Mouse (Mus musculus) stomach, embryonic 15.5 days (tissue): Measurements from ENCODE around the gene Exoc2. TPM values are rescaled to one million over a fixed set of nuclear protein-coding genes. Genes with fewer than 3 reads are reported as not detected.

Source experiments
- ATAC-seq: fragments of 200-750 bp; cut with Nextera tagmentation; 2 replicates; pipeline ENCODE4 v1.8.0; 2017; ENCODE audit warnings: low read depth, moderate number of reproducible peaks, moderate TSS enrichment; ENCODE audit not compliant: insufficient read depth, low FRiP score
- H3K27ac ChIP-seq: fragments of 300-500 bp; sonication (generic); 2 replicates; pipeline ENCODE4 v1.5.1; 2015; ENCODE audit warnings: mild to moderate bottlenecking, inconsistent platforms
- H3K27me3 ChIP-seq: fragments of 300-500 bp; sonication (generic); replicated peaks from 2 replicates; pipeline ENCODE4 v1.6.1; 2015; ENCODE audit warnings: inconsistent platforms
- H3K36me3 ChIP-seq: fragments of 300-500 bp; sonication (generic); 2 replicates; pipeline ENCODE4 v1.6.1; 2015; ENCODE audit warnings: inconsistent platforms
- H3K4me1 ChIP-seq: fragments of 300-500 bp; sonication (generic); 2 replicates; pipeline ENCODE4 v1.6.1; 2015; ENCODE audit warnings: inconsistent platforms
- H3K4me2 ChIP-seq: fragments of 300-500 bp; sonication (generic); 2 replicates; pipeline ENCODE4 v1.6.1; 2015; ENCODE audit warnings: mild to moderate bottlenecking, inconsistent platforms
- H3K4me3 ChIP-seq: fragments of 300-500 bp; sonication (generic); replicated peaks from 2 replicates; pipeline ENCODE4 v1.5.1; 2015; ENCODE audit warnings: inconsistent platforms
- H3K9ac ChIP-seq: fragments of 300-500 bp; sonication (generic); 2 replicates; pipeline ENCODE4 v1.6.1; 2015; ENCODE audit warnings: inconsistent platforms
- H3K9me3 ChIP-seq: fragments of 300-500 bp; sonication (generic); 2 replicates; pipeline ENCODE4 v1.6.1; 2016; ENCODE audit warnings: inconsistent platforms
- WGBS: fragments of 180-500 bp; shearing (Covaris S2); methylation state at CpG from one replicate; pipeline ENCODE4 v1.1.7; 2015; 5-methylcytosine and 5-hydroxymethylcytosine counted together
- polyA plus RNA-seq: library from polyadenylated mRNA; unstranded; fragments of >200 nt; fragmentation: Nextera tagmentation; extraction: Ambion mirVana; gene quantifications from 2 replicates; pipeline ENCODE4 v1.2.1, GENCODE M21; 2015

Exoc2 gene
- polyA plus RNA-seq, 1 experiment from 2014 or later = 26.6 TPM

DNA sequence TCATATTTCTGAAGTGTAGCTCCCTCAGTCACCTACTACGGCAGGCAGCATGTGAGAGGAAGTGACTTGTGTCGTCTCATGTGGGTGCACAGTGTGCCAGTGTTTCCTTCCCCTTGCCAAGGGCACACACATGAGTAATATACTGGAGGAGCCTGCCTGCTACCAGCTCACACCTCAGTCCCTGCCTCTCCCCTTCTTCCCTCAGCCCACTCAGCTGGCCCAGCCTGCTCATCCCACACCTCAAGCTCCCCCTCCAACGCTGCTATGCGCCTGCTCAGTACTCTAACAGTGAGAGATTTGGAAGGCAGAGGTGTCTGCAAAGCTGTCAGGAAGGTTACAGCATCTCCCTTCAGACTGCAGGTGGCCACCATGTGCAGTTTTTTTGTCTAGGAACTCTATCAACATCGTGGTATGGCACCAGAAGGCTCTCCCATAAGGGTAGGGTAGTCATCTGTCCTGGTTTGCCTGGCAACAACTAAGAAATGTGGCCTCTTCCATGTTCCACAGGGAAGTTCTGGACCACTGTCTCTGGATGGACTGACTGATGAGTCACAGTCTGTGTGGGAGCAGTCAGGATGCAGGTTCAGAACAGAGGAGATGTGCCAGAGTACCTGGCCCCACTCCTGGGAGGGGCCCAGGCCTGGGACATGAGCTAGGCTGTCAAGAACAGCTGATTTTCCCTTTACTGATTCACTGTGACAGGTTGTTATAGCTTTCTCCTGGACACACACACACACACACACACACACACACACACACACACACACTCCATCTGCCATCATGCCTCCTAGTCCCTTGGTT, 187.5 kb downstream of the Exoc2 start:
- Histone ChIP-seq H3K27me3 (no peaks in the 10 kb centered on the region), H3K9me3 (no peaks in the 10 kb centered on the region), H3K4me3 (no peak overlapping the region), H3K4me2 (no peak overlapping the region), H3K4me1 (no peaks in the 10 kb centered on the region), H3K36me3 (no peaks in the 10 kb centered on the region), H3K27ac (no peak overlapping the region), H3K9ac (no peak overlapping the region)
- no peak for ATAC-seq
- 75% methylated on average over 5 of the region's 5 CpGs for WGBS

DNA sequence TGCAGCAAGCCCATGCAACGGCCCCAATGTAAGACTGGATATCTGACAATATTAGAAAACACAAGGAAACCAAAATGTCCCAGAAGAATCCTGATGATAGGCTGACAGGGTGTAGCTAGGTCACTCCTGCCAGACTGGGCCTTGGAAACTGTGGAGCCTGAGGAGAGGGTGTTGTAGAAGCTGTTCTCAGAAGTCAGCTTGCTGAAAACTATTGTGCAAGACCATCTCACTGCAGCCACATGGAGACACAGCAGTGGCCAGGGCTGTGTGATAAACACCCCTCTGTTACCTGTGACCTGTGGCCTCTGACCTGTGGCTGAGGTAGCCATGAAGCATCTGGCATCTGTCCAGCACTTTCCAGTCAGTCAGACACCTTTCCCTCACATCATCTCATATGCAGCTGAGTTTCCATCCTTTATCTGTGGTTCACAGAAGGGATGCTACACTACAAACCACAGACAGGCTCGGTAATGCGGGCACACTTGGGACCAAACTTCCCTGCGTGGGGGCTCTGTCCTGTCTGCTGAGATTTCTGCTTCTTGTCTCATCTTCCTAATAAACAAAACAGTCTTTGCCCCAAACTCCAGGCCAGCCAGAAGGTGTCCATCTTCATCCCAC, 188.4 kb downstream of the Exoc2 start:
- Histone ChIP-seq H3K4me1 (no peaks in the 10 kb centered on the region), H3K9ac (no peak overlapping the region), H3K4me3 (no peak overlapping the region), H3K27me3 (no peaks in the 10 kb centered on the region), H3K27ac (no peak overlapping the region), H3K9me3 (no peaks in the 10 kb centered on the region), H3K4me2 (no peak overlapping the region), H3K36me3 (no peaks in the 10 kb centered on the region)
- 81% methylated on average over 4 of the region's 4 CpGs for WGBS
- ATAC-seq = no peak

DNA sequence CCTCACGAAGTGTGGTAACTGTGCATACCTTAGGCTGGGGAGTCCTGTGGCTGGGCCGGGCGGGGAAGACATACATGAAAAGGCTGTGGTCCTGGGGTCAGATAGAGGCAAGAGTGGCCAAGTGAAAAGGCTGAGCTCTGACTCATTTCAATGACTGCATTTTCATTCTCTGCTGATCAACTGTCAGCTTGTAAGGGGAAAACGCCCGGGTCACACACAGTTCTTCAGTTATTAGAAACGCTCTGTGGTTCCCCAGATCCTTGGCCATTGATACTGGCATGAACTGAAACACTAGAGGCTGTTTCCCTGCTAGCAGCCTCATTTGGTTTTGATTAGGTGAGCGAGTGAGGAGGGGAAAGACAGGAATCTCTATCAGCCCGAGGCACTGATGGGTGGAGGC, 191.5 kb downstream of the Exoc2 start:
- H3K36me3 ChIP-seq = no peaks in the 10 kb centered on the region
- 42% methylated on average over 8 of the region's 8 CpGs for WGBS

DNA sequence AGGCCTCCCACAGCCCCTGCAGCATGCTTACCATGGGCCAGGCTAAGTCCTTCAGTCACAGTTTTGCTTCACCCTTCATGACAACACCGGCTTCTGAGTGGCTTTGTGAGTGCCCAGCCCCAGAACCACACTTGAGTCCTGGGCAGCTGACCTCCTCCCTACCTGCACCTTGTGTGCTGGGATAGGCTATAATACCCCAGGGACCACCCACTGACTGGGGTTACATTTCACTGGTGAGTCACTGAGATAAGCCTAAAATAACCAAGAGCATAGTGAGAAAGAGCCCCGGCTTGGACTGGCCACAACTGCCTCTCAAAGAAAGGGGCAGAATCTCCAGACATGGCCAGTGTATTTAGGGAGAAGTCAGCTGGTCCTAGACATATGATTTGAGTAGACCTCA, 192.0 kb downstream of the Exoc2 start:
- Histone ChIP-seq H3K27ac (no peak overlapping the region), H3K4me3 (no peak overlapping the region), H3K4me1 (no peaks in the 10 kb centered on the region), H3K9ac (no peak overlapping the region), H3K9me3 (no peaks in the 10 kb centered on the region), H3K36me3 (no peaks in the 10 kb centered on the region), H3K4me2 (no peak overlapping the region), H3K27me3 (no peaks in the 10 kb centered on the region)
- ATAC-seq = peak; percentile 68
- 35% methylated on average over 2 of the region's 2 CpGs for WGBS

More for the DNA sequence above, 191.5 kb downstream of the Exoc2 start:
- no peaks in the 10 kb centered on the region for H3K4me1 ChIP-seq
- H3K4me2 ChIP-seq = no peak overlapping the region
- ATAC-seq = no peak
- H3K9ac ChIP-seq = no peak overlapping the region
- no peaks in the 10 kb centered on the region for H3K27me3 ChIP-seq
- no peak overlapping the region for H3K27ac ChIP-seq
- H3K4me3 ChIP-seq = no peak overlapping the region
- H3K9me3 ChIP-seq = no peaks in the 10 kb centered on the region

DNA sequence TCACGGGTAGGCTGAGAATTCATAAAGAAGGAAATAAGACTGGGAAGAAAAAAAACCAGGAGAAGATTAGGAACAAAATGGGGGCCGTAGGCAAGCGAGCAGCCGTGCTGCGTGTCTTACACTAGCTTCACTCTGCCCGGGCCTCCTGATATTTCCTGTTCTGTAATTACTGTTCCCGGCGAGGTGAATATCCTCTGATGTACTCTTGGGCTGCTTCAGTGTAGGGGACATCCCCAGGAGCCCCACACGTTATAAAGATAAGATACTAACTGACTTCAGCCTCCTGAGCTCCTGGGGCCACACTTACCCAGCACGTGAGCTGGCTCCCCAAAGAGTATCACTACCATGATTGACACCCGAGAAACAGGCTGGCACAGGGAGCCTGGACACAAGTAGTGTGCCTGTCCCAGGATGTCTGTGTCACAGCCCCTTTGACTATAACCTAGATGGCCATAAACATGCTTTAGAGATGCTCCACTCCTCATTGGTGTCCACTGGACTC, 196.2 kb downstream of the Exoc2 start:
- no peak for ATAC-seq
- H3K27me3 ChIP-seq = no peaks in the 10 kb centered on the region
- 67% methylated on average over 11 of the region's 11 CpGs for WGBS

DNA sequence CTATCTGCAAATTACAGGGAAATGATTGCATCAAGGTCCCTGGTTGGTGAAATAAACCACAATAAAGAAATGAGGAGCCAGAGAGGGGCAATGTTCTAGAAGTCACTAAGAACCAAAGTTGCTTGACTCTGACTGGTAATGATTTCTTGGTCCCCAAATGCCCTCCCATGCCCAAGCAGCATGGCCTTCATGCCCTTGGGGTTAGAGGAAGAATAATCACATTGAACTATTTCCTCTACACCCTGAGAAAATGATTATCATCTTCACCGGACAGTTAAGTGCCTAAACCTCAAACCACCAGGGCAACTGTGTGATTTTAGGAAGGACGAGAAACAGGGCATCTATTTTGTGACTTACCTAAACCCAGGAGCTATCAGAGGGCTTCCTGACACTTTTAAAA, 197.9 kb downstream of the Exoc2 start:
- no peak for ATAC-seq
- H3K4me2 ChIP-seq = no peak overlapping the region
- H3K27me3 ChIP-seq = no peaks in the 10 kb centered on the region
- no peaks in the 10 kb centered on the region for H3K4me1 ChIP-seq
- H3K4me3 ChIP-seq = no peak overlapping the region
- 68% methylated on average over 2 of the region's 2 CpGs for WGBS
- H3K9ac ChIP-seq = no peak overlapping the region
- H3K36me3 ChIP-seq = no peaks in the 10 kb centered on the region
- no peaks in the 10 kb centered on the region for H3K9me3 ChIP-seq
- no peak overlapping the region for H3K27ac ChIP-seq

More for the DNA sequence above, 196.2 kb downstream of the Exoc2 start:
- no peak overlapping the region for H3K4me3 ChIP-seq
- H3K36me3 ChIP-seq = no peaks in the 10 kb centered on the region
- no peak overlapping the region for H3K4me2 ChIP-seq
- no peaks in the 10 kb centered on the region for H3K9me3 ChIP-seq
- H3K9ac ChIP-seq = no peak overlapping the region
- H3K4me1 ChIP-seq = no peaks in the 10 kb centered on the region
- H3K27ac ChIP-seq = no peak overlapping the region

DNA sequence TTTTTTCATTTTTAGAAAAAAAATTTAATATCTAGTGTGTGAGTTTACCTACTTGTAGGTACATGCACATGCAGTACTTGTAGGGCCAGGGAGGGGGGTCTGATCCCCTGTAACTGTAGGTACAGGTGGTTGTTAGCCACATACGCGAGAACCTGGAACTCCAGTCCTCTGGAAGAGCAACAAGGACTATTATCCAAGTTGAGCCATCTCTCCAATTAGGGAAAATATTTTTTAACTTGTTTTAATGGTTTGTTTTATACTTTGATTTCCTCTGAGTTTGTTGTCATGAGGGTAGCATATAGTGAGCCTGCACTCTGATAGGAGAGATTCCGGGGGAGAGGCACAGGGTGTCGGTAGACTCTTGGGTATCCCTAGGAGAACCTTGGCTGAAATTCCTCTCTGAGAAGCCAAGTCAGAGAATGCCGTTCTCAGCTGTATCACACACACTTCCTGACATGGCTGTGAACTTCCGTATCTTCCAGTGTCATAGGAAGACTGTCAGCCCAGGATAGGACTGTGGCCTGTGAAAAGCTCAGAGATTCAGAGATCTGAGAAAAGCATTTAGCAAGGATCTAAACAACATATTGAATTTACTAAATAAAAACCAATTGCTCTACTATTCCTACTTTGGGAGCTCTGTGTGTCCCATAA, 206.3 kb downstream of the Exoc2 start:
- no peaks in the 10 kb centered on the region for H3K36me3 ChIP-seq
- no peak overlapping the region for H3K4me2 ChIP-seq
- no peaks in the 10 kb centered on the region for H3K4me1 ChIP-seq
- 81% methylated on average over 6 of the region's 6 CpGs for WGBS
- no peak for ATAC-seq
- H3K9me3 ChIP-seq = no peaks in the 10 kb centered on the region
- no peak overlapping the region for H3K27ac ChIP-seq
- H3K4me3 ChIP-seq = no peak overlapping the region
- no peak overlapping the region for H3K9ac ChIP-seq
- no peaks in the 10 kb centered on the region for H3K27me3 ChIP-seq

DNA sequence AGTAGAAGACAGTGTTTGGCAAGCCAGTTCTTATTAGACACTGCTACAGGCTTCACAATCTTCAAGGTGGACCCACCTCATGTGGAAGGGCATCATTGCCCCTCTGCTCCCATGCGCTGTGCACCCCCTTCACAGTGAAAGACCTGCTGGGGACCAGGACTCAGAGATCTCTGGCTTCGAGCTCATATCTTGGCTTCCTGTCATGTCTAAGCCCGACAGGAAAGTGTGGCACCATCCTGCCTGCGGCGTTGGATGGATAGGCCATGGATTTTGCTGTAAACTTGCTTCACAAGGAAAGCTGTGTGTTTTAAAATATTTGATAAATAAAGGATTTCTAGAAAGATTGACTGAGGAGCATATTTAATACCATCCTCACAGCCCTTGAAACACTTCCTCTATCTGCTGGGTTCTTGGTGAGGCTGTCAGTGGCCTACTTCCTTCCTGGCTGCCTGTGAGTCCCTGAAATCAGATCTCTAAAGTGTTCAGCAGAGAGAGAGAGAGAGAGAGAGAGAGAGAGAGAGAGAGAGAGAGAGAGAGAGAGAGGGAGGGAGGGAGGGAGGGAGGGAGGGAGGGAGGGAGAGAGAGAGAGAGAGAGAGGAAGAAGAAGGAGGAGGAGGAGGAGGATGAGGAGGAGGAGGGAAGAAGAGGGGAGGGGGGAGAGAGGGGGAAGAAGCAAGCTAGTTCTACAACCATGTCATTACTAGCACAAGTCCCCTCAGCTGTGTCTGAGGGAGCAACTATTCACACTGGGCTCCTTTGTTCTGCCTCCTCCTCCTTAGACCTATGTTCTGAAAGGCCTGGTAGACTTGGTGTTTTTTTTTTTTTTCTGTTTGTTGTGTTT, 207.0 kb downstream of the Exoc2 start:
- Histone ChIP-seq H3K9ac (no peak overlapping the region), H3K4me2 (no peak overlapping the region), H3K9me3 (no peaks in the 10 kb centered on the region), H3K4me3 (no peak overlapping the region), H3K4me1 (no peaks in the 10 kb centered on the region), H3K27ac (no peak overlapping the region), H3K36me3 (no peaks in the 10 kb centered on the region), H3K27me3 (no peaks in the 10 kb centered on the region)
- ATAC-seq = no peak
- 80% methylated on average over 5 of the region's 5 CpGs for WGBS

DNA sequence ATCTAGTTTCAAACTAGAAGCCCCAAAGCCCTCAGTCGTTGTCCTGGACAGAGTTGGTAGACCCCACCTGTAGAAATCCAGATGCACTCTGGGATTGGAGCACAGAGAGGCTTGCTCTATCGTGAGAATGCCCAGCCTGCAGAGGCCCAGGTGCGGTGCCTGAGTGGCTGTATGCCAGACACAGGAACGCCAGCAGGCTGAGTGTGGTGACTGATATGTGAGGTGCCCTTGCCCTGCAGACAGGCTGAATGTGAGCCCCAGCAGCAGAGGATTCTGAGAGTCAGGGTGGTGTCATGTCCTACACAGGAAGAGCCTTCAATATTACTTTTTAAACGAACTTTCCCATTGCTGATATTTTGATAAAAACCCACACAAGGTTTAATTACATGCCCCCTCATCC, 208.0 kb downstream of the Exoc2 start:
- H3K4me1 ChIP-seq = no peaks in the 10 kb centered on the region
- H3K9me3 ChIP-seq = no peaks in the 10 kb centered on the region
- no peaks in the 10 kb centered on the region for H3K27me3 ChIP-seq
- H3K4me2 ChIP-seq = no peak overlapping the region
- no peak overlapping the region for H3K9ac ChIP-seq
- no peak overlapping the region for H3K4me3 ChIP-seq
- no peaks in the 10 kb centered on the region for H3K36me3 ChIP-seq
- ATAC-seq = no peak
- WGBS = 74% methylated on average over 5 of the region's 5 CpGs
- no peak overlapping the region for H3K27ac ChIP-seq

DNA sequence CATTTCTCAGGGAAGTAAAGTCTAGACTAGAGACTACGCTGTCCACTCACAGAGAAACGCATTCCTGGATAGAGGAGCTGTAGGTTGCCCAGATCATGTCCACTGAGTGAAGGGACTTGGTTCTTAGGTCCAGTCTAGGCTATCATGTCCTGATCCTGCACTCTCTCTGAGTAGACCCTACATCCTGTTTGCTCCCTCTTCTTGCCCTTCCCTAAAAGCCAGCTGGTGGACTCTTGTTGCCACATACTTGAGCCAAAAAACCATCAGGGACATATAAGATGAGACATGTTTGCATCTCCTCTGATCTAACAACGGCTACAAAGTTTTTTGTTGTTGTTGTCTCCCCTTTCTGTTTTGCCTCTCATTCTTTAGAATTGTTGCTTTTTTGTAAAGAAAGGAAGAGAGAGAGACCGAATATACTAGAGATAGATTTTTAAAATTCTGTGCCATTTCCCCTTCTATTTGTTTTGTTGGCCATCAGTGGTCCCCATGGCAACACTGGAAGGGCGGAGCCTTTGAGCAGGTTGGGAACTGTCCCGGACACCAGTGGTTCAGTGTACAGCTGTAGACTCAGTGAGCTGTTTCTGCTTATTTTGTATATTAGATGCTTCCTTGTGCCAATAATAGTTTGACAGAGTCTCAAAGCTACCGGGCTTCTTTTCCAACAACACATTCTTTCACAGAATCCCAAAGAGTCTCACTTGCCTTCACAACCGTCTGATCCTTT, 209.7 kb downstream of the Exoc2 start:
- ATAC-seq = no peak
- Histone ChIP-seq H3K27ac (no peak overlapping the region), H3K4me1 (no peaks in the 10 kb centered on the region), H3K4me3 (no peak overlapping the region), H3K4me2 (no peak overlapping the region), H3K27me3 (no peaks in the 10 kb centered on the region), H3K36me3 (no peaks in the 10 kb centered on the region), H3K9me3 (no peaks in the 10 kb centered on the region), H3K9ac (no peak overlapping the region)
- WGBS = 65% methylated on average over 8 of the region's 8 CpGs
